Comparison of ENCODE assay signal across 8 mouse cellular contexts in the genomic region with DNA sequence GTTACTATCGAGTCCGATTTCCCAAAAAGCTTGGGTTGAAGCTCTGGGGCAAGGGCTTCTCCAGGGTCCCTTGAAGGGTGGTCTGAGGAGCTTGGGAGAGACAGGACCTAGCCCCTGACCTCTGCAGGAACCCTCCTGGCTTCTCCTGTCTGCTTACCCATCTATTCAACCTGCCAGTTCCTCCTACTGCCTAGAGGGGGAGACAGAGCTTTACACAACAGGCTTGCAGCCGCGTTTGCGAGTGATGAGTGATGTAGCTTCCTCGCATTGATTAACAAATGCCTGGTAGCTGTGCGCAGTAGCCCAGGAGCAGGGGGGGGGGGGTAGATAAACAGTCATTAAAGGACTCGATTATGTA. TPM values are rescaled to one million over a fixed set of nuclear protein-coding genes. Genes with fewer than 3 reads are reported as not detected.
A peak's percentile ranks its signal among the peaks of the same experiment; 100 is the strongest.
DNase-seq lines count a peak whose midpoint lies in the region; ATAC-seq and TF ChIP-seq lines count a peak whose summit lies in the region.

No protein-coding gene starts in this region.

- ATAC-seq in hindbrain, embryonic 13.5 days (ENCODE audit: low FRiP score) = peak; percentile 6; the same call in 1 of the 2 replicates

- peak overlapping the region; percentile 98 for H3K4me3 ChIP-seq in cerebellum, adult 2 months (replicated peaks; ENCODE audit: insufficient read depth, low read depth, low read length)
- peak overlapping the region; percentile 65 for H3K4me3 ChIP-seq in hindbrain, embryonic 13.5 days

- H3K4me1 ChIP-seq in cerebellum, adult 2 months (ENCODE audit: control insufficient read depth, insufficient read depth, low read length) = peaks cover 17% of the 10 kb centered on the region
- peaks cover 36% of the 10 kb centered on the region for H3K4me1 ChIP-seq in hindbrain, embryonic 13.5 days (replicated peaks)

- WGBS in cerebellum, adult 2 months = 7% methylated on average over 8 of the region's 8 CpGs
- 6% methylated on average over 8 of the region's 8 CpGs for WGBS in hindbrain, embryonic 13.5 days

- peak; percentile 80 for DNase-seq in Muller cell, postnatal 12 days (ENCODE audit: inconsistent ontology term)
- peak; percentile 81 to 87 for DNase-seq in cerebellum, adult 2 months
- peak; percentile 77 for DNase-seq in forelimb bud, embryonic 11.5 days (ENCODE audit: low read depth, low spot score)
- DNase-seq in layer of hippocampus, postnatal 14 days (ENCODE audit: low spot score in 2 of 2) = peak; percentile 80 to 87
- peak; percentile 68 for DNase-seq in lung, postnatal 14 days
- peak; percentile 70 for DNase-seq in retina, postnatal 7 days (ENCODE audit: low read depth, low spot score)
- no peak for DNase-seq in ovary, adult 18-20 months (ENCODE audit: low spot score)

- H3K4me2 ChIP-seq in hindbrain, embryonic 13.5 days = peak overlapping the region; percentile 84

- peak; percentile 14; the same call in 1 of the 2 replicates for TF ChIP-seq POLR2A in cerebellum, adult 2 months (IDR thresholded peaks at IDR 0.05; ENCODE audit: borderline replicate concordance, insufficient read depth, low read length)

- no peaks in the 10 kb centered on the region for H3K27me3 ChIP-seq in cerebellum, adult 2 months (ENCODE audit: control insufficient read depth, insufficient read depth, low read length)
- H3K27me3 ChIP-seq in hindbrain, embryonic 13.5 days = no peaks in the 10 kb centered on the region

- H3K9ac ChIP-seq in hindbrain, embryonic 13.5 days = peak overlapping the region; percentile 89

- TF ChIP-seq CTCF in cerebellum, adult 2 months (IDR thresholded peaks at IDR 0.05; ENCODE audit: borderline replicate concordance, insufficient read depth, low read depth, low read length) = peak; percentile 98

- H3K9me3 ChIP-seq in hindbrain, embryonic 13.5 days = no peaks in the 10 kb centered on the region

- H3K36me3 ChIP-seq in hindbrain, embryonic 13.5 days = peaks cover 20% of the 10 kb centered on the region

- H3K27ac ChIP-seq in cerebellum, adult 2 months (ENCODE audit: insufficient read depth, low read length) = peak overlapping the region; percentile 72
- peak overlapping the region; percentile 81 for H3K27ac ChIP-seq in hindbrain, embryonic 13.5 days

RNA-seq across cellular contexts. Expression of a gene that starts 1.9 kb away (rescaled TPM):
- polyA plus RNA-seq in cerebellum, adult 2 months (2012; rRNA removed) = 204 and 211 TPM in 2 replicates
- polyA plus RNA-seq in hindbrain, embryonic 13.5 days (2015; fragmentation: Nextera tagmentation; extraction: Ambion mirVana) = 62.7 and 64.3 TPM in 2 replicates
- total RNA-seq in layer of hippocampus, postnatal 14 days (2021) = 100 to 1,000 TPM; 141 to 146 TPM

RNA-seq across cellular contexts. Expression of a gene that starts 10.9 kb away (rescaled TPM):
- polyA plus RNA-seq in cerebellum, adult 2 months (2012; rRNA removed) = 64.7 and 71.7 TPM in 2 replicates
- 193 and 202 TPM in 2 replicates for polyA plus RNA-seq in hindbrain, embryonic 13.5 days (2015; fragmentation: Nextera tagmentation; extraction: Ambion mirVana)
- 10 to 100 TPM; 15.3 to 27.0 TPM for total RNA-seq in layer of hippocampus, postnatal 14 days (2021)

RNA-seq across cellular contexts. Expression of a gene that starts 16.1 kb away (rescaled TPM):
- polyA plus RNA-seq in cerebellum, adult 2 months (2012; rRNA removed) = 25.8 and 28.2 TPM in 2 replicates
- polyA plus RNA-seq in hindbrain, embryonic 13.5 days (2015; fragmentation: Nextera tagmentation; extraction: Ambion mirVana) = 3.8 and 4.5 TPM in 2 replicates
- total RNA-seq in layer of hippocampus, postnatal 14 days (2021) = 10 to 100 TPM; 16.1 to 16.8 TPM

RNA-seq across cellular contexts. Expression of a gene that starts 16.2 kb away (rescaled TPM):
- 0.10 TPM in 2 replicates for polyA plus RNA-seq in cerebellum, adult 2 months (2012; rRNA removed)
- polyA plus RNA-seq in hindbrain, embryonic 13.5 days (2015; fragmentation: Nextera tagmentation; extraction: Ambion mirVana) = not detected in 2 replicates
- total RNA-seq in layer of hippocampus, postnatal 14 days (2021) = under 1 TPM in 1 of 2 experiments, not detected in 1; 0.25 TPM

RNA-seq across cellular contexts. Expression of a gene that starts 19.1 kb away (rescaled TPM):
- 30.7 and 34.4 TPM in 2 replicates for polyA plus RNA-seq in cerebellum, adult 2 months (2012; rRNA removed)
- 57.4 and 62.3 TPM in 2 replicates for polyA plus RNA-seq in hindbrain, embryonic 13.5 days (2015; fragmentation: Nextera tagmentation; extraction: Ambion mirVana)
- total RNA-seq in layer of hippocampus, postnatal 14 days (2021) = 10 to 100 TPM; 35.9 to 36.1 TPM
